Mouse (Mus musculus) cortical plate, adult 2 months (tissue): ENCODE results near the gene Pacsin3.

Experiments used
- CTCF ChIP-seq: fragments of 200-500 bp; IDR thresholded peaks from 2 replicates; pipeline ENCODE4 v1.5.1; 2011; ENCODE audit warnings: mild to moderate bottlenecking, control low read depth, low read length; ENCODE audit not compliant: insufficient read depth; ENCODE audit errors: extremely low read depth
- POLR2A ChIP-seq: fragments of 200-500 bp; IDR thresholded peaks from 2 replicates; pipeline ENCODE4 v1.6.1; 2011; ENCODE audit warnings: mild to moderate bottlenecking, low read length, control low read depth; ENCODE audit not compliant: insufficient read depth; ENCODE audit errors: extremely low read depth

DNA sequence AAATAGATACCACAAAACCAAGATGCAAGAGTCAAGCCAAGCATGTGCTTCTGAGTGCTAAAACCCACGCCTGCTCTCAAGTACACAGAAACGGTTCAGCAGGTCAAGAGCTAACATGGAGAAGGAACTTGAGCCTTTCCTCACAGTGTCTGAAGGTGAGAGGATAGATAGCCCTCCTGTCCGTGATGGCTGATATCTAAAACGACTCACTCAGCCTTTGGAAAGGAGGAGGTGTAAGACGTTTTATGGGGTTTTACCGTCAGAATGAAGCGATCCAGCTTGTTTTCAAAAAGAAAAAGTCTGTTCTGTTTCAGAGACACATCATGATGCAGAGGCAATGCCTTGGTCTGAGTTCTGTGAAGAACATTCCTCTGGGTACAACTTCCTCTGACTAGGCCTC, 58.4 kb downstream of the Pacsin3 start:
- no peak for TF ChIP-seq POLR2A
- TF ChIP-seq CTCF: no peak
